Mouse (Mus musculus): Measurements from ENCODE around the gene Cfd.

Cfd gene

DNA sequence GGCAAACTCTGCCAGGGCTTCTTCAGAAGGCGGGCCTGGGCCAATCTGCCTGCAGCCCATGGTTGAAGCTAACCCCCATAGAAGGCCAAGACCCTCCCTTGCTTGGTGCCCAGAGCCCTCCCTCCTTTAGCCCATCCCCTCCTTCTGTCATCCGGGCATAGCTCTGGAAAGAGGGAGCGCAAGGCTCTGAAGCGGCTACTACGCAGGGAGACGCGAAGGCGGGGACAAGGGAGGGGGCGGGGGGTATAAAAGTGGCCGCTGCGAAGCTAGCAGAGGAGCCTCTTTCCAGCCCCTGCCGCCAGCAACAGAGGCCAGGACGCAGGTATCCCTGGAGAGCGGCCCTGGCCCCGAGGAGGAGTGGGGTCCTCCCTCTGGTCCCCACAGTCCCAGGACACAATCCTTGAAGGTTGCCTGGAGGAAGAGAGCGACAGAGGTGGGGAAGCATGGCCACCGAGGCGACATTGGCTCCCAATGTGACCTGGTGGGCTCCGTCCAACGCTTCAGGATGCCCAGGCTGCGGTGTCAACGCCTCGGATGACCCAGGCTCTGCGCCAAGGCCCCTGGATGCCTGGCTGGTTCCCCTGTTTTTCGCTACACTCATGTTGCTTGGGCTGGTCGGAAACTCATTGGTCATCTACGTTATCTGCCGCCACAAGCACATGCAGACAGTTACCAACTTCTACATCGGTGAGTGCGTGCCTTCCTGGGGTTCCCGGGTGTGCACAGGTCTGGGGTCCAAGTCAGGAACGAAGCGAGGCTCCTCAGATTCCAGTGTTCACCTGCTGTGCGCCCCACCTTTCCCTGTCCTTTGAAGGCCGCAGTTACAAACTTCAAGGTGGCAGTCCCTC lies 27.8 kb downstream of the Cfd start:
- DNase-seq (ENCODE audit: low spot score), result no peak

DNA sequence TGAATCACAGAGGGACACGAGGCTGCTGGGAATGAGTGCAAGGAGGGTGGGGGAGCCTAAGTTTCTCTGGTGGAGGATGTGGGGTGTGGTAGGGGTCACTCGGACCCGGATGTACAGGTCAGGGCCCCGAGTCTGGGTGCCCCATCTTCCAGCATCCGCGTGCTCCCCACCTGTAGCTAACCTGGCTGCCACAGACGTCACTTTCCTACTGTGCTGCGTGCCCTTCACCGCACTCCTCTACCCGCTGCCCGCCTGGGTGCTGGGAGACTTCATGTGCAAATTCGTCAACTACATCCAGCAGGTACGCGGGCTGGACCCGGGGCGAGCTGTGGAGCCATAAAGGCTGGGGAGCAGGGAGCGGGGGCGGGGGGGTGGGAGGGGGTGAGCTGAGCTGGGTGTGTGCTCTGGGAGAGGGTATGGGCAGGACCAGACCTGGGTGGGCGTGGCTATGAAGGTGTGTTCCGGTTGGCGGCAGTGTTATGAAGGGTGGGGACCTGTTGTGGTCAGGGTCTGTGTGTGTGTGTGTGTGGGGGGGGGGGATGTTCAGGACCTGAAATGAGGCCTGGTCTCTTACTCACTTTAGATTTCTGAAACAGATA lies 28.7 kb downstream of the Cfd start:
- DNase-seq (ENCODE audit: low spot score), result no peak

GRCm38 (mm10) chr10:79920056-79920890 lies 29.6 kb downstream of the Cfd start:
- DNase-seq (ENCODE audit: low spot score), result no peak

DNA sequence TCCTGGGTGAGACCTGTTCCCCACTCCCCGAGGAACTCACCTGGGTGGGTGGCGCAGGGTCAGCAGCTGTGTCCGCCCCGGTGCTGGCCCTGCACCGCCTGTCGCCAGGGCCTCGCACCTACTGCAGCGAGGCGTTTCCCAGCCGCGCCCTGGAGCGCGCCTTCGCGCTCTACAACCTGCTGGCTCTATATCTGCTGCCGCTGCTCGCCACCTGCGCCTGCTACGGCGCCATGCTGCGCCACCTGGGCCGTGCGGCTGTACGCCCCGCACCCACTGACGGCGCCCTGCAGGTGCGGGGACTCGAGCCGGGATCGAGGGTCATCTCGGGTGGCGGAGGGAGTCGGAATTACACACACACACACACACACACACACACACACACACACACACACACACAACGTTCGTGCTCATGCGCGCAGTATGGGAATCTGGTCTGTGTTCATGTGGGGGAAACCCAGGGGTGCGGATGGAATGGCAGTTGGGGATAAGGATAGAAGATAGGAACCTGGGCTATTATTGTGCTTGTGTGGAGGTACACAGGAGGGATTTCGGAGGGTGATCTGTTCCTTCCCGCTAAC lies 30.4 kb downstream of the Cfd start, which contains the start of gene R3hdm4:
R3hdm4 (minus strand) TSS at position 251 of the 578 bp plus-strand sequence.
- no peak for DNase-seq (ENCODE audit: low spot score)

- DNase-seq (ENCODE audit: low spot score), result no peak
Observed at GRCm38 (mm10) chr10:79921572-79921971, 30.9 kb downstream of the Cfd start.

- peak; percentile 97 for DNase-seq (ENCODE audit: low spot score)
Observed at GRCm38 (mm10) chr10:79924998-79925784, 34.5 kb downstream of the Cfd start.

GRCm38 (mm10) chr10:79925785-79926490 lies 35.3 kb downstream of the Cfd start:
- no peak for DNase-seq (ENCODE audit: low spot score)

- DNase-seq (ENCODE audit: low spot score), result peak; percentile 68
Observed at GRCm38 (mm10) chr10:79926491-79927323, 36.1 kb downstream of the Cfd start, which contains the start of gene Arid3a. TSS of gene Arid3a (plus strand) at chr10:79927043.

- peak; percentile 39 for DNase-seq (ENCODE audit: low spot score)
Observed at GRCm38 (mm10) chr10:79927324-79928029, 36.8 kb downstream of the Cfd start.

DNA sequence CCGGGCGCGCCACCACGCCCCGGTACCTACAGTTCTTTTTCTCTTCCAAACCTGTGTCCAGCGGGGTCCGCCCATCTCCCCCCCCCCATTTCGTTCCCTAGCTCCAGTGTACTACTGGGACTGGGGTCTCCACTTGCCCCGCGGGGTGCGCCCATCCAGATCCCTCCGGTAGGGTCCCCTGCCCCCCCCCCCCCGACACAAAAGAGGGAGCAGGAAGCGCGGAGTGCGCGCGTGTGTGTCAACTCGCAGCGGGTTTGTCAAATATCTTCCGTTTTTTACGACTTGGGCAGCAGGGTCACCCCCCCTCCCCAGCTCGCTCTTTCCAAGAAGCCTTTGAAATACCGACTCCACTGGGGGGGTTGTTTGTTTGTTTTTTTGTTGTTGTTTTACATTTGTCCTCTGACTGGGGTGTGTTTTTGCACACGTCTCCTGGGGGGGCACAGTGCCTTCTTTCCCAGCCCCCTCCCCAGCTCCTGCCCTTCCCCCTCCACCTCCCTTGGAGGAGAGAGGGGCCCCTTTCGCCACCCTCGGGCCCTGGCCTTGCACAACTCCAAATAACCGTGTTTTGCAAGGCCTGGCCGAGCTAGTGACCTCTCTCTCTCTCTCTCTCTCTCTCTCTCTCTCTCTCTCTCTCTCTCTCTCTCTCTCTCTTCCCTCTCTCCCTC lies 37.5 kb downstream of the Cfd start:
- no peak for DNase-seq (ENCODE audit: low spot score)

GRCm38 (mm10) chr10:79928907-79929701 lies 38.5 kb downstream of the Cfd start:
- no peak for DNase-seq (ENCODE audit: low spot score)

GRCm38 (mm10) chr10:79929967-79930825 lies 39.5 kb downstream of the Cfd start:
- no peak for DNase-seq (ENCODE audit: low spot score)

DNA sequence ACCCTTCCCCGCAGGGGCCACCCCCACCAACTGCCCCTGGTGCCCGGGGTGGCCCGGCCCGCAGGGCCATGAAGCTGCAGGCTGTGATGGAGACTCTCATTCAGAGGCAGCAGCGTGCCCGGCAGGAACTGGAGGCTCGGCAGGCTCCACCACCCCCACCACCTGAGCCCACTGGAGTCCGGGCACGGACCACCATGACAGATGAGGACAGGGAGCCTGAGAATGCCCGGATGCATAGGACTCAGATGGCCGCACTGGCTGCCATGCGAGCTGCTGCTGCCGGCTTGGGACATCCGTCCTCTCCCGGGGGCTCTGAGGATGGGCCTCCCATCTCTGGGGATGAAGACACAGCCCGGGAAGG lies 40.2 kb downstream of the Cfd start:
- no peak for DNase-seq (ENCODE audit: low spot score)

- DNase-seq (ENCODE audit: low spot score), result no peak
Observed at GRCm38 (mm10) chr10:79931797-79932196, 41.1 kb downstream of the Cfd start.

- no peak for DNase-seq (ENCODE audit: low spot score)
Observed at GRCm38 (mm10) chr10:79932736-79933135, 42.1 kb downstream of the Cfd start.

DNA sequence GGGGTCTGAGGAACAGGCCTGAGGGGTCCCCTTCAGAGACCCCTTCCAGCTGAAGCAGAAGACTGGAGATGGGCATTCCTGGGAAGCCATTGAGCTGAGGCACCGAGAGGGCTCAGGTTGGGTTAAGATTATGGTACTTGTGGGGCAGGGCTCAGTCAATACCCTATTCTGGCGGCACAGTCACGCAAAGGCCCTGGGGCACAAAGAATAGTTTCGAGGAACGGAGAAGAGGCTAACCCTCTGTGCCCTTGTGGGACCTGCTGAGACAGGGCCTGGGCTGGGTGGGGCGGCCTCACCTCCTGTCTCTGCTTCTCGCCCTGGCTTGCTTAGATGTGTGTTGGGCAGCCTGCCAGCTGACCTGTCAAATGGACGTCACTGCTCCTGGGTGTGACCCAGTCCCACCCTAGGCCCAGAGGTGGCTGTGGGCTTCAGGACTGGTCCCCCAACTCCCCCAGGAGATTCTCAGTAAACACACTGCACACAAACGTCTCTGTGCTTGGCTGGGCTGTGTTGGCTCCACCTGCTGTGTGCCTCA lies 42.6 kb downstream of the Cfd start:
- no peak for DNase-seq (ENCODE audit: low spot score)

DNA sequence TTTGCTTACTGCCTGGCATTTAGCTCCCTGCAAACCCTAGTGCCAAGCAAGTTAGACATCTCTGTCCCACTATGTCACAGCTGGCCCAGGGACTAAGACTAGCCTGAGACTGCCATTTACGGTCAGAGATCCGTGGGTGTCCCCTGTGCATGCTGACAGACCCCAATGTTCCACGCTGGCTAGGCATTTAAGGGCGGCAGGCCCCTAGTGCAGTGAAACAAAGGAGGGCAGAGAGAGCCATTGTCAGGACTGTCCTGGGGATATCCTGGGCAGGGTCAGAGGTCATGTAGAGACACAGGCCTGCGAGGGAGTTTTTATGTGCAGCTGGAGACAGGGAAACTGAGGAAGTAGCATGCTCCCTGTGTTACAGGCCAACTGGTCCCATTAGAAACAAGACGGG lies 43.2 kb downstream of the Cfd start:
- no peak for DNase-seq (ENCODE audit: low spot score)
